Mouse (Mus musculus): ENCODE measurements at regions not wholly inside any gene's neighbourhood (a gene's known extent, or its start where the extent isn't known, plus 50 kb on each side); places are given as distances from the start of the nearest gene placed in this dataset.

- TF ChIP-seq CTCF (conservative IDR thresholded peaks at IDR 0.05; ENCODE audit: insufficient read depth, insufficient read length, low read depth, low read length) = no peak
- no peak for TF ChIP-seq POLR2A (IDR thresholded peaks at IDR 0.05; ENCODE audit: low read depth, low read length)
Observed at GRCm38 (mm10) chr9:113417106-113417505, 291.0 kb downstream of the Pdcd6ip start.
